Mouse (Mus musculus) MEL (cell line): ENCODE results near the gene Mecom.

ENCODE experiments used
- CTCF ChIP-seq, 3 experiments: IDR thresholded peaks in 2 of 3; conservative IDR thresholded peaks in 1 of 3; 2 replicates each; pipeline ENCODE4 v1.5.1; 2011 to 2012; ENCODE audit warnings: low read length in 3 of 3, low read depth in 2 of 3, mild to moderate bottlenecking in 2 of 3, improper control_type of control experiment in 1 of 3, inconsistent platforms in 1 of 3, mixed read lengths in 1 of 3, moderate library complexity in 1 of 3; ENCODE audit not compliant: control insufficient read depth in 1 of 3, insufficient read depth in 1 of 3, poor library complexity in 1 of 3, severe bottlenecking in 1 of 3
- E2F4 ChIP-seq: IDR thresholded peaks from 2 replicates; pipeline ENCODE4 v1.6.1; 2011; ENCODE audit warnings: low read depth, low read length, improper control_type of control experiment, borderline replicate concordance
- ELF1 ChIP-seq: IDR thresholded peaks from 2 replicates; pipeline ENCODE4 v1.6.1; 2014; ENCODE audit warnings: low read depth, mild to moderate bottlenecking, inconsistent platforms, low read length, improper control_type of control experiment, moderate library complexity
- EP300 ChIP-seq, 2 experiments: IDR thresholded peaks; 2 replicates each; pipeline ENCODE4 v1.6.1; 2011; ENCODE audit warnings: improper control_type of control experiment in 2 of 2, low read length in 2 of 2, low read depth in 1 of 2, mild to moderate bottlenecking in 1 of 2
- GATA1 ChIP-seq: IDR thresholded peaks from 2 replicates; pipeline ENCODE4 v1.6.1; 2011; ENCODE audit warnings: low read depth, low read length, improper control_type of control experiment
- MAFK ChIP-seq: IDR thresholded peaks from 2 replicates; pipeline ENCODE4 v1.6.1; 2011; ENCODE audit warnings: low read depth, mild to moderate bottlenecking, low read length, improper control_type of control experiment, borderline replicate concordance
- MAX ChIP-seq: IDR thresholded peaks from 2 replicates; pipeline ENCODE4 v1.6.1; 2011; ENCODE audit warnings: low read length, improper control_type of control experiment
- POLR2A ChIP-seq, 2 experiments: IDR thresholded peaks; 2 replicates each; pipeline ENCODE4 v1.6.1; 2011 to 2012; ENCODE audit warnings: low read length in 2 of 2, mild to moderate bottlenecking in 2 of 2, control low read depth in 1 of 2, improper control_type of control experiment in 1 of 2, low read depth in 1 of 2, moderate library complexity in 1 of 2; ENCODE audit not compliant: control insufficient read depth in 1 of 2, insufficient read depth in 1 of 2, poor library complexity in 1 of 2
- RAD21 ChIP-seq: IDR thresholded peaks from 2 replicates; pipeline ENCODE4 v1.6.1; 2011; ENCODE audit warnings: mild to moderate bottlenecking, low read depth, low read length, improper control_type of control experiment
- SMC3 ChIP-seq: IDR thresholded peaks from 2 replicates; pipeline ENCODE4 v1.6.1; 2011; ENCODE audit warnings: low read depth, low read length, improper control_type of control experiment
- TAL1 ChIP-seq: IDR thresholded peaks from 2 replicates; pipeline ENCODE4 v1.6.1; 2012; ENCODE audit warnings: mild to moderate bottlenecking, inconsistent platforms, low read length, moderate library complexity, mixed read lengths
- USF2 ChIP-seq, 2 experiments: IDR thresholded peaks; 2 replicates each; pipeline ENCODE4 v1.6.1; 2011 to 2012; ENCODE audit warnings: improper control_type of control experiment in 2 of 2, low read length in 2 of 2, borderline replicate concordance in 1 of 2, inconsistent platforms in 1 of 2, low read depth in 1 of 2, mild to moderate bottlenecking in 1 of 2; ENCODE audit not compliant: insufficient read depth in 1 of 2

DNA sequence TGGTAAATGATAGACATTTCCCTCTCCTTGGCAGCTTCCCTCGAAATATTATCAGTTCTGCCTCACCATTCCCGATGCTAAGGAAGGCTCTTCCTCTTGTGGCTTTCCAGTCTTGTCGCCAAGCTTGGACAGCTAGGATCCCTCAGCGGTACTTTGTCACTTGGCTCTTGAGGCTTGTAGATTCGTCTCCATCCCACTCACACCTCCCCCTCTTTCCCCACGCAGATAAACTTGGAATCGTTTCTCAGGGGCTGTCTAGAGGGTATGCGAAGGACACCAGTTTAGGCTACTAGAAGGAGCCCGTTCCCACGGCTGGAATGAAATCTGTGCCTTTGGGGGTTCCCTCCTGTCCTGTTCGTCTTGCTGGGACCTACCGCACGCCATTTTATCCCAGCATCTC, 1.4 kb downstream of the Mecom start:
- TF ChIP-seq POLR2A (IDR thresholded peaks at IDR 0.05; ENCODE audit: control insufficient read depth in 1 of 2, insufficient read depth in 1 of 2, low read depth in 1 of 2, low read length in 2 of 2, poor library complexity in 1 of 2) (no peak), GATA1 (no peak), CTCF (IDR thresholded peaks at IDR 0.05 in 2 of 3, conservative IDR thresholded peaks at IDR 0.05 in 1 of 3; ENCODE audit: control insufficient read depth in 1 of 3, insufficient read depth in 1 of 3, low read depth in 2 of 3, low read length in 3 of 3, poor library complexity in 1 of 3, severe bottlenecking in 1 of 3) (no peak), E2F4 (no peak), RAD21 (no peak), TAL1 (no peak), EP300 (IDR thresholded peaks at IDR 0.05; ENCODE audit: low read depth in 1 of 2, low read length in 2 of 2) (no peak), ELF1 (no peak), SMC3 (no peak), USF2 (IDR thresholded peaks at IDR 0.05; ENCODE audit: borderline replicate concordance in 1 of 2, insufficient read depth in 1 of 2, low read depth in 1 of 2, low read length in 2 of 2) (no peak), MAX (no peak), MAFK (no peak)
